Comparison of ENCODE assay signal across 21 mouse cellular contexts in genomic region chr17:88268802-88269201, GRCm38 (mm10).
DNase-seq lines count a peak whose midpoint lies in the region; ATAC-seq lines count a peak whose summit lies in the region.
"Had no signal": no experiment of that assay in that cellular context is flagged by ENCODE, and none has a peak within 500 bp of the region (broad histone marks: within the 10 kb centered on the region; RNA-seq: fewer than 3 reads in every experiment).

No protein-coding gene starts in this region.

- H3K4me2 ChIP-seq in limb, embryonic 11.5 days (ENCODE audit: low read depth, severe bottlenecking): no peak overlapping the region
- no peak overlapping the region for H3K4me2 ChIP-seq in forebrain, embryonic 16.5 days (ENCODE audit: low read length)
- H3K4me2 ChIP-seq: embryonic facial prominence, embryonic 12.5 days; forebrain, embryonic 13.5 days; forebrain, embryonic 15.5 days had no signal

- H3K27ac ChIP-seq in limb, embryonic 11.5 days (replicated peaks; ENCODE audit: low read depth, low read length): no peak overlapping the region
- no peak overlapping the region for H3K27ac ChIP-seq in limb, embryonic 10.5 days
- H3K27ac ChIP-seq in forebrain, embryonic 16.5 days (ENCODE audit: low read length): no peak overlapping the region
- H3K27ac ChIP-seq: embryonic facial prominence, embryonic 10.5 days; embryonic facial prominence, embryonic 12.5 days; forebrain, embryonic 13.5 days; forebrain, embryonic 15.5 days had no signal

- H3K9ac ChIP-seq in limb, embryonic 11.5 days (ENCODE audit: low read length): no peak overlapping the region
- H3K9ac ChIP-seq in forebrain, embryonic 16.5 days (replicated peaks; ENCODE audit: low read depth, low read length): no peak overlapping the region
- H3K9ac ChIP-seq: embryonic facial prominence, embryonic 12.5 days; forebrain, embryonic 13.5 days; forebrain, embryonic 15.5 days had no signal

- H3K27me3 ChIP-seq in limb, embryonic 11.5 days (ENCODE audit: control insufficient read depth, insufficient read depth, low read length): no peaks in the 10 kb centered on the region
- H3K27me3 ChIP-seq in limb, embryonic 10.5 days (ENCODE audit: low read depth, poor library complexity, severe bottlenecking): no peaks in the 10 kb centered on the region
- H3K27me3 ChIP-seq in forebrain, embryonic 16.5 days (replicated peaks; ENCODE audit: control insufficient read depth, insufficient read depth, low read length): no peaks in the 10 kb centered on the region
- H3K27me3 ChIP-seq: embryonic facial prominence, embryonic 12.5 days; forebrain, embryonic 13.5 days; forebrain, embryonic 15.5 days; Patski had no signal

- H3K4me3 ChIP-seq in limb, embryonic 11.5 days (ENCODE audit: low read depth, low read length): no peak overlapping the region
- no peak overlapping the region for H3K4me3 ChIP-seq in limb, embryonic 10.5 days
- H3K4me3 ChIP-seq in forebrain, embryonic 16.5 days (replicated peaks; ENCODE audit: low read length): no peak overlapping the region
- H3K4me3 ChIP-seq: embryonic facial prominence, embryonic 10.5 days; embryonic facial prominence, embryonic 12.5 days; forebrain, embryonic 13.5 days; forebrain, embryonic 15.5 days had no signal

- peak; percentile 16 for DNase-seq in limb, embryonic 11.5 days (ENCODE audit: low spot score)
- DNase-seq in limb, embryonic 10.5 days (ENCODE audit: low spot score): no peak
- DNase-seq in ES-CJ7 (ENCODE audit: low read depth, low spot score) (peak; percentile 69), R1 (ENCODE audit: low read depth, low spot score) (peak; percentile 86)
- no peak for DNase-seq in retina, embryonic 14.5 days (ENCODE audit: low spot score)
- DNase-seq: adrenal gland, adult 8-10 months; adrenal gland, postnatal 14 days; adrenal gland, postnatal 36 days; cerebellum, adult 11-12 months; cerebellum, adult 2 months; cerebellum, adult 9-10 months; cerebellum, postnatal 10 days; cerebellum, postnatal 25 days had no signal

- ATAC-seq in limb, embryonic 11.5 days (ENCODE audit: insufficient number of reproducible peaks, low FRiP score, low TSS enrichment, low read depth): no peak
- ATAC-seq in forebrain, embryonic 16.5 days: no peak
- ATAC-seq: activated CD4-positive, CD25-positive, alpha-beta regulatory T cell, adult 4 months; forebrain, embryonic 13.5 days; forebrain, embryonic 15.5 days; Patski had no signal

- H3K4me1 ChIP-seq in limb, embryonic 11.5 days (ENCODE audit: control insufficient read depth, insufficient read depth, low read length): no peaks in the 10 kb centered on the region
- H3K4me1 ChIP-seq in limb, embryonic 10.5 days: no peaks in the 10 kb centered on the region
- H3K4me1 ChIP-seq in forebrain, embryonic 16.5 days (replicated peaks; ENCODE audit: control insufficient read depth, insufficient read depth, low read length): no peaks in the 10 kb centered on the region
- H3K4me1 ChIP-seq: embryonic facial prominence, embryonic 10.5 days; embryonic facial prominence, embryonic 12.5 days; forebrain, embryonic 13.5 days had no signal

- no peaks in the 10 kb centered on the region for H3K36me3 ChIP-seq in limb, embryonic 11.5 days (ENCODE audit: control insufficient read depth, insufficient read depth, low read length)
- H3K36me3 ChIP-seq in limb, embryonic 10.5 days: no peaks in the 10 kb centered on the region
- H3K36me3 ChIP-seq in forebrain, embryonic 16.5 days (ENCODE audit: control insufficient read depth, insufficient read depth): no peaks in the 10 kb centered on the region
- H3K36me3 ChIP-seq: embryonic facial prominence, embryonic 10.5 days; embryonic facial prominence, embryonic 12.5 days; forebrain, embryonic 15.5 days; G1E had no signal

- 94% methylated on average over 14 of the region's 14 CpGs for WGBS in limb, embryonic 11.5 days
- WGBS in limb, embryonic 10.5 days: 95% methylated on average over 14 of the region's 14 CpGs
- WGBS in forebrain, embryonic 16.5 days: 98% methylated on average over 14 of the region's 14 CpGs

- H3K9me3 ChIP-seq in limb, embryonic 11.5 days (ENCODE audit: control insufficient read depth, low read length): no peaks in the 10 kb centered on the region
- no peaks in the 10 kb centered on the region for H3K9me3 ChIP-seq in limb, embryonic 10.5 days (replicated peaks)
- peaks cover 8% of the 10 kb centered on the region; the same call in 1 of the 2 replicates for H3K9me3 ChIP-seq in forebrain, embryonic 16.5 days (ENCODE audit: control insufficient read depth, low read length)
- H3K9me3 ChIP-seq: embryonic facial prominence, embryonic 10.5 days had no signal

Comparison
In these comparisons a context has a peak if more than half of its experiments do, and no peak if none do; other contexts are left out.
1. DNase-seq: peak in limb, embryonic 11.5 days (single experiment), ES-CJ7 (single experiment) and R1 (single experiment); none in limb, embryonic 10.5 days (single experiment) and retina, embryonic 14.5 days (single experiment).